ENCODE assay signal across 8 mouse cellular contexts in the genomic region with DNA sequence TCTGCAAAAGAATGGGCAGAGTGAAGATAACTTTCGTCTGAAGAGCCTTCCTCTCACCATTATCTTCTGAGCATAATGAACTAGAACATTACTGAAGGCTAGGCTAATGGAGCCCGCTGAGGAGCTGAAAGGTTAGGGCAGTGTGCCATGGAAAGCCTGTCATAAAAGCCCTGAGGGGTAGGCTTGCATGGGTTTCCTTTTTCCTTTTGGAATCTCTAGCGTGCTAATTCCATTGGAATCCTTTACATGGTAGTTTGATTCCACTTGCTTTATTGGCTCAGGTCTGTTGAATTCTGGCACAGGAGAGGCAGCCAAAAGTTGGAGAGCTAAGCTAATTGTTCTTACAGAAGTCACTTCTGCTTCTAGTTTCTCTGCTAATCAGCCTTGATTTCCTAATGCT. TPM values are rescaled to one million over a fixed set of nuclear protein-coding genes. Genes with fewer than 3 reads are reported as not detected.
DNase-seq lines count a peak whose midpoint lies in the region; ATAC-seq and TF ChIP-seq lines count a peak whose summit lies in the region.
"Had no signal": no experiment of that assay in that cellular context is flagged by ENCODE, and none has a peak within 500 bp of the region (broad histone marks: within the 10 kb centered on the region; RNA-seq: fewer than 3 reads in every experiment).

No protein-coding gene starts in this region.

- no peaks in the 10 kb centered on the region; the same call in 1 of the 2 replicates for H3K4me1 ChIP-seq in kidney, adult 2 months (ENCODE audit: control insufficient read depth, insufficient read depth, low read length)
- H3K4me1 ChIP-seq in embryonic facial prominence, embryonic 14.5 days (ENCODE audit: control insufficient read depth, insufficient read depth, low read length), result peaks cover 22% of the 10 kb centered on the region

- no peak for TF ChIP-seq CTCF in kidney, adult 2 months (conservative IDR thresholded peaks at IDR 0.05; ENCODE audit: insufficient read depth, insufficient read length, low read depth, low read length)
- no peak for TF ChIP-seq CTCF in Patski (IDR thresholded peaks at IDR 0.05)

- H3K27ac ChIP-seq in kidney, adult 2 months (ENCODE audit: insufficient read depth, low read depth, low read length), result 0 out of 2 replicates have a peak overlapping the region, but pooled peaks have one; percentile 24
- H3K27ac ChIP-seq in embryonic facial prominence, embryonic 14.5 days (replicated peaks; ENCODE audit: low read depth, low read length), result no peak overlapping the region

- no peak overlapping the region for H3K4me3 ChIP-seq in kidney, adult 2 months (ENCODE audit: insufficient read depth, low read depth, low read length)
- no peak overlapping the region for H3K4me3 ChIP-seq in embryonic facial prominence, embryonic 14.5 days (ENCODE audit: low read depth, low read length)

- no peak overlapping the region for H3K9ac ChIP-seq in embryonic facial prominence, embryonic 14.5 days (ENCODE audit: low read depth, low read length)

- intact Hi-C loops in heart, postnatal 14 days (cut with DNase I), result no loop called here

- no peaks in the 10 kb centered on the region for H3K9me3 ChIP-seq in embryonic facial prominence, embryonic 14.5 days (ENCODE audit: control insufficient read depth, low read length)

- no peaks in the 10 kb centered on the region for H3K27me3 ChIP-seq in kidney, adult 2 months (replicated peaks; ENCODE audit: control insufficient read depth, insufficient read depth, low read length)
- H3K27me3 ChIP-seq in Patski, result no peaks in the 10 kb centered on the region
- no peaks in the 10 kb centered on the region for H3K27me3 ChIP-seq in embryonic facial prominence, embryonic 14.5 days (replicated peaks; ENCODE audit: control insufficient read depth, insufficient read depth, low read length)

- peak; percentile 40 for DNase-seq in kidney, adult 2 months
- no peak for DNase-seq in kidney, adult 9 months
- DNase-seq in Patski (ENCODE audit: low read depth, low spot score), result no peak
- DNase-seq in embryonic facial prominence, embryonic 14.5 days (ENCODE audit: low spot score), result peak; percentile 78
- DNase-seq in heart, postnatal 14 days, result peak; percentile 28 to 44
- no peak for DNase-seq in frontal cortex, postnatal 25 days (ENCODE audit: low spot score in 2 of 2)
- no peak for DNase-seq in layer of hippocampus, adult 8-10 months (ENCODE audit: low spot score in 2 of 2)
- DNase-seq: adrenal gland, postnatal 10 days had no signal

- H3K4me2 ChIP-seq in embryonic facial prominence, embryonic 14.5 days (ENCODE audit: low read depth, low read length), result no peak overlapping the region

- peaks cover 4% of the 10 kb centered on the region; the same call in 1 of the 2 replicates for H3K36me3 ChIP-seq in kidney, adult 2 months (ENCODE audit: control insufficient read depth, insufficient read depth, low read length)
- H3K36me3 ChIP-seq in embryonic facial prominence, embryonic 14.5 days (ENCODE audit: control insufficient read depth, insufficient read depth, low read length), result peaks cover 91% of the 10 kb centered on the region

- WGBS in kidney, adult 2 months, result 56% methylated on average over 3 of the region's 3 CpGs
- WGBS in embryonic facial prominence, embryonic 14.5 days, result 41% methylated on average over 3 of the region's 3 CpGs

- in situ Hi-C loops in Patski (cut with MboI; ENCODE audit: low pct_unique_long_range_greater_than_20kb), result no loop called here

- CTCF ChIA-PET in Patski (lab: Charles Lee), result interaction anchor here (1.0 to 1.6 kb wide), 4 partner anchors 10 to 29 kb away, joined by 3 to 4 read pairs (median 4); no protein-coding TSS in a partner anchor

- TF ChIP-seq POLR2A in kidney, adult 2 months (IDR thresholded peaks at IDR 0.05; ENCODE audit: low read depth, low read length), result no peak

- POLR2A ChIA-PET in Patski (lab: Charles Lee), result interaction anchor here (0.7 kb wide), 1 partner anchor 8 kb away, joined by 3 read pairs; no protein-coding TSS in a partner anchor

- peak; percentile 68 for ATAC-seq in Patski
- ATAC-seq in embryonic facial prominence, embryonic 14.5 days (ENCODE audit: low read depth), result peak; percentile 42; the same call in 1 of the 2 replicates

RNA-seq across cellular contexts. Expression of a gene that starts 20.6 kb away (rescaled TPM):
- 6.7 and 6.9 TPM in 2 replicates for polyA plus RNA-seq in kidney, adult 2 months (2012; rRNA removed)
- 10.5 TPM for polyA plus RNA-seq in Patski (2021)
- 33.8 and 34.7 TPM in 2 replicates for polyA plus RNA-seq in embryonic facial prominence, embryonic 14.5 days (2014; fragmentation: Nextera tagmentation; extraction: Ambion mirVana)
- total RNA-seq in heart, postnatal 14 days (2021), result 10 to 100 TPM; 20.7 to 22.2 TPM
- 10 to 100 TPM; 11.7 to 12.3 (median 12.0) TPM for total RNA-seq in layer of hippocampus, adult 8-10 months (2022)

Comparison
In these comparisons a context has a peak if more than half of its experiments do, and no peak if none do; other contexts are left out.
1. DNase-seq: peak in kidney, adult 2 months (single experiment), embryonic facial prominence, embryonic 14.5 days (single experiment) and heart, postnatal 14 days (2 of 2); none in kidney, adult 9 months (single experiment), Patski (single experiment), frontal cortex, postnatal 25 days (0 of 2) and layer of hippocampus, adult 8-10 months (0 of 2).